Mouse (Mus musculus): Measurements from ENCODE around the gene Ttc23l. TPM values are rescaled to one million over a fixed set of nuclear protein-coding genes. Genes with fewer than 3 reads are reported as not detected.
"Not testable (repeated sequence)": the region's sequence is repeated elsewhere in the genome, so short reads cannot be mapped to it uniquely, and the experiment has no call there.

Ttc23l gene
- polyA plus RNA-seq, 1 experiment from 2014 or later = not detected

DNA sequence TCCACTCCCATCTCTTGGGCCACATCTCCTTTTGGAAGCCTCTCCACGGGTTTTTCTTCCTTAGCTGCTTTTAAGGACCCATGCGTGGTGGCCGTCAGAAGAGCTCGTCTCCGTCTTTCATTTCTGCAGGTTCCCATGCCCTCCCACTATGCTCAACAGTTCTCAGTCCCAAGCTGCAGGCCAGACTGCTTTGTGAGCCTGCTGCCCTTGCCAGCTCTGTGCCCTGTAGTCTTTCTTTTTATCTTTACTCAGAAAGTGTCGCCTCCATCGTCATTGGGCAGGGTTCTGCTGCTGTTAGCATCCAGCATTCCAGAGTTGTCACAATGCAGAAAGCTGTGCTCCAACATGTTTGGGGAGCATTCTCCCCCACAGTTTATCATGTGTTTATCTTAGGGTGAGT is 8.0 kb upstream of the Ttc23l start:
- no peak for ATAC-seq (replicated peaks; ENCODE audit: insufficient number of reproducible peaks, insufficient read depth, low FRiP score, low read depth)

DNA sequence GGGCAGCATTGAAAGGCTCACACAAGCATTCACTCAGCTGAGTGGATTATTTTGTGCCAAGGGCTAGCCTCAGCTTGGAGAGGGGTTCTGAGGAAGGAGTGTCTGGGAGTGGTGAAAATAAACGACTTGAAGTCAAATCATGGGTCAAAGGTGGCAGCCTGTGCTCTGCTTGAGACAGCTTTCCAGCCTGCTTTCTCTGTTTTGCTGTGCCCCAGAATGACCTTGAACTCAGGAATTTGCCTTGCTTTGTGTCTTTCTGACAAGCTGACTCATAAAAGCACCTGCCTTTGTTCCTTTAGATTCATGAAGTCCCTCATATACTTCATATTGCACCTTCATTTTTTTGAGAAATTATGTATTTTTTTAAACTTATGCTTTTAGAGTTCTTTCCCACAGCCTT is 5.7 kb upstream of the Ttc23l start:
- Histone ChIP-seq H3K4me3 (no peak overlapping the region), H3K27ac (no peak overlapping the region), H3K27me3 (no peaks in the 10 kb centered on the region), H3K4me2 (no peak overlapping the region), H3K9me3 (replicated peaks) (no peaks in the 10 kb centered on the region), H3K36me3 (peaks cover 6% of the 10 kb centered on the region; the same call in 1 of the 2 replicates), H3K4me1 (replicated peaks) (no peaks in the 10 kb centered on the region), H3K9ac (no peak overlapping the region)
- ATAC-seq (replicated peaks; ENCODE audit: insufficient number of reproducible peaks, insufficient read depth, low FRiP score, low read depth) = no peak
- WGBS = 40% methylated on average over 1 of the region's 1 CpGs

More for the DNA sequence above, 8.0 kb upstream of the Ttc23l start:
- Histone ChIP-seq H3K9ac (no peak overlapping the region), H3K36me3 (peaks cover 13% of the 10 kb centered on the region), H3K4me2 (no peak overlapping the region), H3K4me3 (no peak overlapping the region), H3K4me1 (replicated peaks) (no peaks in the 10 kb centered on the region), H3K9me3 (replicated peaks) (no peaks in the 10 kb centered on the region), H3K27ac (no peak overlapping the region), H3K27me3 (no peaks in the 10 kb centered on the region)
- WGBS = 71% methylated on average over 7 of the region's 7 CpGs

DNA sequence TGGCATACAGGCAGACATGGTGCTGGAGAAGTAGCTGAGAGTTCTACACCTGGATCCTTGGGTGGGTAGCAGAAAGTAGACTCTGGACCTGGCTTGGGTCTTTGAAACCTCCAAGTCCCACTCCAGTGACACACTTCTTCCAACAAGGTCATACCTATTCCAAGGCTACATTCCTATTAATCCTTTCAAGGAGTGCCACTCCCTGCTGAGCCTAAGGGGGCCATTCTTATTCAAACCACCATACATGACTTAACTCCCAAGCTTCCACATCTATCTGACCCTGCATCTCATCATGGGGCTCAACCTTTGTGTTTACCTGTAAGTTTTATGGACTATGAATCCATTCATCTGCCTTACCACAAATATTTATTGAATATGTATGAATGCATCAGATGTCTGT is 3.8 kb upstream of the Ttc23l start:
- Histone ChIP-seq H3K9me3 (replicated peaks) (no peaks in the 10 kb centered on the region), H3K27me3 (no peaks in the 10 kb centered on the region)

DNA sequence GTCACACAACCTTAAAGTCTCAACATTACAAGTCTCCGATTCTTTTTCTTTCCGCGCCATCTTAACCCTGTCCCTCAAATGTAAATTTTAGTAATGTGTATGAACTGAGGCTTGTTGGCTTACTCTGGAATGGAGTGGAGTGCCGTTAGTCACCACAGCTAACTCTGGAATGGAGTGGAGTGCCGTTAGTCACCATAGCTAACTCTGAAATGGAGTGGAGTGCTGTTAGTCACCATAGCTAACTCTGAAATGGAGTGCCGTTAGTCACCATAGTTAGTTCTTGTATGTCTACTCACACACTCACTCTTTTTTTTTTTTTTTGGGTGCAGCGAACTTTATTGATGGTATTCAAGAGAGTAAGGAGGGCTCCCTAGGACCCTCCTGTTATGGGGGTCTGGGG is 1.5 kb upstream of the Ttc23l start:
- Histone ChIP-seq H3K27me3 (no peaks in the 10 kb centered on the region), H3K9me3 (replicated peaks) (no peaks in the 10 kb centered on the region)
- WGBS = 86% methylated on average over 7 of the region's 7 CpGs

More for the DNA sequence above, 3.8 kb upstream of the Ttc23l start:
- Histone ChIP-seq H3K4me3 (no peak overlapping the region), H3K36me3 (0 out of 2 replicates have a peak, but pooled peaks cover 2% of the 10 kb centered on the region), H3K4me1 (replicated peaks) (no peaks in the 10 kb centered on the region), H3K9ac (no peak overlapping the region), H3K4me2 (no peak overlapping the region), H3K27ac (no peak overlapping the region)
- ATAC-seq (replicated peaks; ENCODE audit: insufficient number of reproducible peaks, insufficient read depth, low FRiP score, low read depth) = no peak

DNA sequence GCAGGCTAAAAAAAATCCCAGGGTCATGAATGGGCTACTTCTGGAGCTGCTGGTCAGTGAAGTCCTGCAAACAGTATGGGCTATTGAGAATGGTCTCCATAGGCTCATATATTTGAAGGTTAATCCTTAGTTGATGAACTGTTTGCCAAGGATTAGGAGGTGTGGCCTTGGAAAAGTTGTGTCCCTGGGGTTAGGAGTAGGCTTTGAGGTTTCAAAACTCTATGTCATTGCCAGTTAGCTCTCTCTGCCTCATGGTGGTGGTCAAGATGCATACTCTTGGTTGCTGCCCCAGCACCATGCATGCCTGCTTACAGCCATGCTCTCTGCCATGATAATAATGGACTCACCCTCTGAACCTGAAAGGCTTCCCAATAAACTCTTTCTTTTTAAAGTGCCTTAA is 4.1 kb downstream of the Ttc23l start:
- Histone ChIP-seq H3K9me3 (replicated peaks) (no peaks in the 10 kb centered on the region), H3K36me3 (no peaks in the 10 kb centered on the region), H3K27ac (no peak overlapping the region), H3K4me2 (no peak overlapping the region), H3K4me1 (replicated peaks) (no peaks in the 10 kb centered on the region), H3K27me3 (no peaks in the 10 kb centered on the region), H3K9ac (no peak overlapping the region), H3K4me3 (no peak overlapping the region)
- no peak for ATAC-seq (replicated peaks; ENCODE audit: insufficient number of reproducible peaks, insufficient read depth, low FRiP score, low read depth)

More for the DNA sequence above, 1.5 kb upstream of the Ttc23l start:
- Histone ChIP-seq H3K4me1 (replicated peaks) (no peaks in the 10 kb centered on the region), H3K4me3 (no peak overlapping the region), H3K36me3 (no peaks in the 10 kb centered on the region), H3K4me2 (no peak overlapping the region), H3K9ac (no peak overlapping the region), H3K27ac (no peak overlapping the region)
- no peak for ATAC-seq (replicated peaks; ENCODE audit: insufficient number of reproducible peaks, insufficient read depth, low FRiP score, low read depth)

DNA sequence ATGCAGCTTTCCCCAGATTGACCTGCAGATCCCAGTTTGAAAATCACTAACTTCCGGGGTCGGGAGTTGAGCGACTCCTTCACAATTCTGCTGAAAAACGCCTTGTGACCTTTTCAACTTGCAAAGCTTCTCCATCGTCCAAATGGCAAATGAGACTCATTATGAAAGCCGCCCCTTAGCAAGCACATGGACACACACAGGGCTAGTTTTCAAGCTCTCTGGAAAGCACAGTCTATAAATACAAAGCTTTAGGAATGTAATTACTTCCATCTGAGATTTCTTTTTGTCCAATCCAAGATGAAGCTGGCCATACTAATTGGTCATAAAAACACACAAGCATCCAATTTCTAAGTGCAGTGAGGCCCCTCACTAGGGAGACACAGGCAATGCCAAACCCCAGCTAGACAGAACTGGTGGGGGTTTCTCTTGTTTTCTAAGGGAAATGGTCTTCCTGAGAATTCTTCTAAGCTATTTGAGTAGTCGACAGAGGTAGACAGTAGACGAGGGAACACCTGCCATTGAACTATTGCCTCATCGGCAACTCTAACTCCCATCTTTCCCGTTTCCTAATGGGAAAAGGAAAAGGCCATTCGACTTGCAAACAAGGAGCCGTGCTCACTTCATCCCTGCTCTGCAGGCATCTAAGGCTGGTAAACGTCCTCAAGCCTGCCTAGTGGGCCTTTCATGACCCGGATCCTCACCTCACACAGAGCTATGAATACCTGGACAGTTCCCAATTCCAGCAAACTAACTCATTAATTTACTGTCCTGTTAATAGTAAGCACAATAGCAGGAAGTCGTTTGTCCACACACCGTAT is 18.0 kb downstream of the Ttc23l start:
- Histone ChIP-seq H3K9ac (no peak overlapping the region), H3K36me3 (no peaks in the 10 kb centered on the region), H3K4me3 (no peak overlapping the region), H3K9me3 (replicated peaks) (no peaks in the 10 kb centered on the region), H3K4me1 (replicated peaks) (no peaks in the 10 kb centered on the region), H3K27ac (no peak overlapping the region), H3K4me2 (no peak overlapping the region), H3K27me3 (no peaks in the 10 kb centered on the region)
- WGBS = 71% methylated on average over 16 of the region's 16 CpGs
- no peak for ATAC-seq (replicated peaks; ENCODE audit: insufficient number of reproducible peaks, insufficient read depth, low FRiP score, low read depth)

DNA sequence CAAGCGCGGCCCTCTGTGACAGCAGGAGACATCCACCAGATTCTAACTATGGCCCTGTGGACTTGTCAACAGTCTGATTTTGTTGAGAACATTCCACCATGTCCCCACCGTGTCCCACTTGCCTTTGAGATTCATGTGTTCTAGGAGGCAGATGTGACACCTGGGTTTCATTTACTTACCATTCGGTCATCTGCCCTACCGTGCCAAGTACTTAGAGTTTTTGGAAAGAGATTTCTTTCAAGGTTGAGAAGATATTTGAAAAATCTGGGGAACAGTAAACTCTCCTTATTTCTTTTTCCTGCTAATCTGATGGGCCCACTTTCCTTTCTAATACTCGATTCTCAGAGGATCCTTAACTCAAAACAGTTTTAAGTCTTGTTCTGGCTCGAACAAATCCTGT is 22.5 kb downstream of the Ttc23l start:
- no peaks in the 10 kb centered on the region for H3K4me1 ChIP-seq (replicated peaks)
- no peaks in the 10 kb centered on the region for H3K9me3 ChIP-seq (replicated peaks)
- no peak overlapping the region for H3K9ac ChIP-seq
- no peaks in the 10 kb centered on the region for H3K36me3 ChIP-seq
- no peak overlapping the region for H3K27ac ChIP-seq
- no peak for ATAC-seq (replicated peaks; ENCODE audit: insufficient number of reproducible peaks, insufficient read depth, low FRiP score, low read depth)
- no peaks in the 10 kb centered on the region for H3K27me3 ChIP-seq
- H3K4me3 ChIP-seq = no peak overlapping the region
- 69% methylated on average over 7 of the region's 7 CpGs for WGBS
- no peak overlapping the region for H3K4me2 ChIP-seq

DNA sequence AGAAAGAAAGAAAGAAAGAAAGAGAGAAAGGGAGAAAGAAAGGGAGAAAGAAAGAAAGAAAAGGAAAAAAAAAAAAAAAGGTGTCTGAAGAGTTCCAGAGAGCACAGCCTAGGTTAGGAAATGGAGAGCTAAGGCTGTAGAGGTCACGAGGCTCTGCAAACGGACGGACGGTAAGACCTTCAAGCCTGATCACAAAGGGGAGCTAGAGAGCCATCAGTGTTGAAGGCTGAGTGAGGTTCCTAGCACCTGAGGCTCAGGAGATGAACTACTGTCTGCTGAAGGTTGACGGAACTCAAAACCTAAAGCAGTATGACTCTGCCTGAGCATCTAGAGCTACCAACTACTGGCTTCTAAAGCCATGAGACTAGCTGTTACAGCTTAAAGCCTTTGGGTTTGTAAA is 23.9 kb downstream of the Ttc23l start:
- ATAC-seq (replicated peaks; ENCODE audit: insufficient number of reproducible peaks, insufficient read depth, low FRiP score, low read depth) = no peak
- H3K36me3 ChIP-seq = no peaks in the 10 kb centered on the region

DNA sequence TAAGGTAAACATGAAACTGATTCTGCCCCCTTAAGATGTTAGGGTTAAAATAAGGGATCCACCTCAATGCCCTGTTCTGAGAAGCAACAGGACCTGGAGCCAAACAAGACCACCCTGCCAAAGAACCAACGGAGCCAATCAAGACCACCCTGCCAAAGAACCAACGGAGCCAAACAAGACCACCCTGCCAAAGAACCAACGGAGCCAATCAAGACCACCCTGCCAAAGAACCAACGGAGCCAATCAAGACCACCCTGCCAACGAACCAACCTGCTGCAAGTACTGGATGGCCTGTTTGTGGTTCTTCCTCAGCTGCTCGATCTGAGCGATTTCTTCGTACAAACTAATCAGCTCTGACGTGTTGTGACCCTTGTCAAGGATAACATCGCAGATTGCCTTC is 25.1 kb downstream of the Ttc23l start:
- not testable (repeated sequence) for H3K27me3 ChIP-seq; H3K9me3 ChIP-seq (replicated peaks); H3K4me3 ChIP-seq; H3K27ac ChIP-seq; H3K9ac ChIP-seq; H3K4me1 ChIP-seq (replicated peaks); H3K4me2 ChIP-seq; ATAC-seq (replicated peaks; ENCODE audit: insufficient number of reproducible peaks, insufficient read depth, low FRiP score, low read depth); H3K36me3 ChIP-seq
- WGBS = 86% methylated on average over 10 of the region's 10 CpGs

More for the DNA sequence above, 23.9 kb downstream of the Ttc23l start:
- no peaks in the 10 kb centered on the region for H3K9me3 ChIP-seq (replicated peaks)
- no peak overlapping the region for H3K27ac ChIP-seq
- WGBS = 85% methylated on average over 5 of the region's 5 CpGs
- no peaks in the 10 kb centered on the region for H3K27me3 ChIP-seq
- no peak overlapping the region for H3K9ac ChIP-seq
- no peak overlapping the region for H3K4me3 ChIP-seq
- H3K4me2 ChIP-seq = no peak overlapping the region
- no peaks in the 10 kb centered on the region for H3K4me1 ChIP-seq (replicated peaks)

DNA sequence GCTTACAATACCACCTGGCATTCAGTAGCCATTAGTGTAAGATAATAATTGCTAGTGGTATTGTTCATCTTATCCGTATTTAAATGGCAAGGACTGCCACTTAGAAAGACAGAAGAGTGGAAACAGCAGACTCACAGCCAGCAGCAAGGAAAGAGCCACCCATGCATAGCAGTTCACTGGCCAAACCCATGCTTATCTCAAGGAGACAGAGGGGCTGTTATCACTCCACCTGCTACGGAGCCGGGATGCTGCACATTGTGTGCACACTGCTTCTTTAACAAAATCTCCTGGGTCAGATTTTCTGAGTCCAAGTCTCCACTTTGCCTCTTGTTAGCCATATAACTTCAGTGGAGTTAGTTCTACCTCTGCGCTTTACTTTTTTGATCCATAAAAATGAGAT is 27.1 kb downstream of the Ttc23l start:
- WGBS = 43% methylated on average over 4 of the region's 4 CpGs
- H3K4me1 ChIP-seq (replicated peaks) = no peaks in the 10 kb centered on the region

DNA sequence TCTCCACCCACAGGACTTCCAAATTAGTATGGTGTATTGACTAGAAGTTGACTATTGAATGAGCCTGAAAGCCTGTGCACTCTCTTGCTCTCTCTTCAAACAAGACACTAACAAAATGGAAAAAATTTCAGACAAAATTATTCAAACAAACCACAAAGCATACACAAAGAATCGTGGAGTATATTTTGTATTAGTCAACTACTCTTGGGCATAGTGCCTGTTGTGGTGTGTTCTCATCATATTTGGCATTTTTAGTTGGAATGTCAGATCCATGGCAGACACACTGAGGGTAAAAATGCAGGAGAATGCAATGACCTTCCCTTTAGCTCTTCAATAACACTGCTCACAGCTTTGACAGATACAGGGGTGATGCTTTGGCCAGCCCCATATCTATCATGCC is 32.6 kb downstream of the Ttc23l start:
- Histone ChIP-seq H3K4me3 (no peak overlapping the region), H3K27ac (no peak overlapping the region), H3K4me2 (no peak overlapping the region), H3K27me3 (no peaks in the 10 kb centered on the region), H3K4me1 (replicated peaks) (no peaks in the 10 kb centered on the region), H3K36me3 (no peaks in the 10 kb centered on the region), H3K9me3 (replicated peaks) (no peaks in the 10 kb centered on the region), H3K9ac (no peak overlapping the region)
- WGBS = 73% methylated on average over 1 of the region's 1 CpGs
- no peak for ATAC-seq (replicated peaks; ENCODE audit: insufficient number of reproducible peaks, insufficient read depth, low FRiP score, low read depth)

More for the DNA sequence above, 27.1 kb downstream of the Ttc23l start:
- Histone ChIP-seq H3K27ac (no peak overlapping the region), H3K27me3 (no peaks in the 10 kb centered on the region), H3K9ac (no peak overlapping the region), H3K4me2 (no peak overlapping the region), H3K9me3 (replicated peaks) (no peaks in the 10 kb centered on the region), H3K4me3 (no peak overlapping the region), H3K36me3 (no peaks in the 10 kb centered on the region)
- ATAC-seq (replicated peaks; ENCODE audit: insufficient number of reproducible peaks, insufficient read depth, low FRiP score, low read depth) = no peak

DNA sequence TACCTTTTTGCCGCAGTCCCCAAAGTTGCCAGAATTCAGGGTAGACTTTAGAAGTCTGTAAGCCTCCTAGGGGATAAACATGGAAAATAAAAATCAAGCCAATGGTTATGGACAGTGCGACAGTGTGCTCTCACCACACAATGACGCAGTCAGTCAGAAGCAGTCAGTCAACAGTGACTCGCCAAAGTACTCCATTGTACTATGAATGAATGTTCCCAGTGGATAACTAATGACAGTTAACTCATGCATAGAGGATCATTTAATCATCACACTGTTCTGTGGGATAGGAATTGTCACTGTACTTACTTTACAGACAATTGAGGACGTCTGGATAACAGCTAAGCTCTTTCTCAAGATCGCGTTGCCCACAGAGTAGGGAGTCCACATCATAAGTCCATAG is 43.3 kb downstream of the Ttc23l start:
- no peak overlapping the region for H3K4me2 ChIP-seq
- 86% methylated on average over 7 of the region's 7 CpGs for WGBS
- ATAC-seq (replicated peaks; ENCODE audit: insufficient number of reproducible peaks, insufficient read depth, low FRiP score, low read depth) = no peak
- H3K27ac ChIP-seq = no peak overlapping the region
- H3K27me3 ChIP-seq = no peaks in the 10 kb centered on the region
- no peak overlapping the region for H3K9ac ChIP-seq
- H3K4me1 ChIP-seq (replicated peaks) = no peaks in the 10 kb centered on the region
- no peak overlapping the region for H3K4me3 ChIP-seq
- no peaks in the 10 kb centered on the region for H3K9me3 ChIP-seq (replicated peaks)
- H3K36me3 ChIP-seq = no peaks in the 10 kb centered on the region
